Mouse (Mus musculus) retina, postnatal 7 days (tissue): ENCODE results near the gene Stmn3.

Experiments
- DNase-seq: peaks from one replicate; pipeline ENCODE4 v3.0.0-alpha.2; 2012; ENCODE audit warnings: low read depth, low spot score

Gene Stmn3

DNA sequence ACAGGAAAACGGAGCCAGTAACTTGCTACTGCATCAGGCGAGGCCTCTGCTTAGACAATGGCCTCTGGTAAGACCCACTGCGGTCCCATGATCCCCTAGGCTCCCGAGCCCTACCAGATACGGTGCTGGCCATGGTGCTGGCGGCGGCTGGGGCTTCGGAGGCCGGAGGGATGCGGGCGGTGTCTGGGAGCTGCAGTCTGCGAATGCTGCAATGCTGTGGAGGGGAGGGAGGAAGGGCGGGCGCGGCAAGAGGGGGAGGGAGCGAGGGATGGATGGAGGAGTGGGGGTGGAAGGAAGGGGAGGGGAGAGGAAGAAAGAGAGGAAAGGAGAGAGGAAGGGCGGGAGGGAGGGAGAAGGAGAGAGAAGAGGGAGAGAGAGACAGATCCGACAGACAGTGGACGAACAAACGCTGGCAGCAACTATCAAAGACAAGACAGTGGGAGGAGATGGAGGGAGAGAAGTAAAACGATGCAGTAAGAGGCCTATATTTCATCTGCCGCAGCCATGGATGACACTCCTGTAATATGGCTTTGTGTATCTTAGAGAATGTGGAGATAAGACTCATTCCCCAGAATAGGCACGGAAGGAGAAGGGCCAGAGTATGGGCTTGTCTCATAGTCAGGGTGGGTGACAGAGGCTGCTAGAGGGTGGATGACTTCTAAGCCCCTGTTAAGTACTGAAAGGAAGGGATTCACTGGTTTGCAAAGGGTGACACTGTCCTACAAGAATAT lies at the start of gene Stmn3:
Gene Stmn3 (minus strand): TSS at position 421 of the 731 bp plus-strand sequence.
- DNase-seq = no peak

GRCm38 (mm10) chr2:181363946-181364345 lies 49.6 kb upstream of the Stmn3 start:
- DNase-seq = no peak

DNA sequence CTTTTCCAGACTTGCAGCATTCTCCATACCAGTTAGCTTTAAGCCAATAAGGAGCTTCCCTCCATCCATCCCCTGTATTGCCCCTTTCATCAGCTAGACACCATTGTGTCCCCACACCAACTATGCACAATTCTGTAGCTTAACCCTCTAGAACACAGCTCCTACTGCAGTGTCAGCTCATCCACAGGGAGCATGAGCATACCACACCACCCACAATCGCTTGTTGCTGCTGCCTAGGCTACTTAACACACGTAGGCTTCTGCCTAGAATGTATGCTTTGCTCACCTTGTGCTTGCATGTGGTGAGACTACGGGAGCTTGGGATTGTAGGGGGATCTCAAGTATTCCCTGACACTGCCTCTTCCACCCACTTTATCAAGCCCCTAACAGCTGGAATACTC lies 42.5 kb upstream of the Stmn3 start:
- DNase-seq = no peak

GRCm38 (mm10) chr2:181342766-181343165 lies 28.5 kb upstream of the Stmn3 start:
- no peak for DNase-seq

DNA sequence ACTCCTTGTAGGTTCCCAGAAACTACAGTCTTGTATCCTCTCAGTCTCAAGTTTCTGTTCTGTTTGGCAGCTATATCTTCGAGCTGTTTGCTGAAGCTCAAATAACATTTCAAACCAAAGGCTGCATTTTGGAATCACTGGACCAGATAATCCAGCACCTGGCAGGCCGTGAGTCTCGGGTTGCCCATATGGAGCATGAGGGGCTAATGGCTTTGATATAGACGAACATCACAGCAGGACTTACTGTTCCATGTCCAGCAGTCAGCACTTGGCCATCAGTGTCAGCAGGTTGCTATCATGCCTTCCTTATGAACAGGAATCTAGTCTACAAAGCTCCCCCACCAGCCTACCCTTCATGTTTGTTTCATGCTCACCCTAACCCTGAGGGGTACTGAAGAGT lies 26.1 kb upstream of the Stmn3 start:
- no peak for DNase-seq

DNA sequence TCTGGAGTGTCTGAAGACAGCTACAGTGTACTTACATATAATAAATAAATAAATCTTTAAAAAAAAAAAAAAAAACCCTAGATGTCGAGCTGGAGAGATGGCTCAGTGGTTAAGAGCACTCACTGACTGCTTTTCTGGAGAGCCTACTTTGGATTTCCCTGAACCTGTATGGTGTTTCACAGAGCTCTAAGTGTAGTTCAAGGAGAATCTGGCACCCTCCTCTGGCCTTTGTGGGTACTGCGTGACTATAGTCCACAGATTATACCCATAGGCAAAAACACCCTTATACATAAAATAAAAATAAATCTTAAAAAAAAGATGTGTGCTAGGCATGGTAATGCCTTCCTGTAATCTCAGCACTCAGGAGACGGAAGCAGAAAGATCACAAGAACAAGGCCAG lies 19.7 kb upstream of the Stmn3 start:
- DNase-seq = no peak

GRCm38 (mm10) chr2:181332542-181332941 lies 18.2 kb upstream of the Stmn3 start:
- DNase-seq = no peak

DNA sequence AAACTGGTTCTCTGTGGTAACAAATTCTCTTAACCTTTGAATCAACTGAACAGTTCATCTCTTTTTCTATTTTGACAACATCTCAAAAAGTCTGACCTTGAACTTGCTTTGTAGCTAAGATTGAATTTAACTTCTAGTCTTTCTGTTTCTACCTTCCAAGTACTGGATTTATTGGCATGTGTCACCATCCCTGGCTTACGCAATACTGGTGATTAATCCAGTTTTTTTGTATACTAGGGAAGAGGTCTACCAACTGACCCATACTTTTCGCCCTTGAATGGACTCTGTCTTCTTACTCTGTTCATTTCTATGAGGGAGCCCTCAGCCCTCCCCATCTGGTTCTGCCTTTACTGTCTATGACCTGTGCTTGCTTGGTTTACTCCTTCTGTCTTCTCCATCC lies 11.8 kb upstream of the Stmn3 start:
- no peak for DNase-seq

DNA sequence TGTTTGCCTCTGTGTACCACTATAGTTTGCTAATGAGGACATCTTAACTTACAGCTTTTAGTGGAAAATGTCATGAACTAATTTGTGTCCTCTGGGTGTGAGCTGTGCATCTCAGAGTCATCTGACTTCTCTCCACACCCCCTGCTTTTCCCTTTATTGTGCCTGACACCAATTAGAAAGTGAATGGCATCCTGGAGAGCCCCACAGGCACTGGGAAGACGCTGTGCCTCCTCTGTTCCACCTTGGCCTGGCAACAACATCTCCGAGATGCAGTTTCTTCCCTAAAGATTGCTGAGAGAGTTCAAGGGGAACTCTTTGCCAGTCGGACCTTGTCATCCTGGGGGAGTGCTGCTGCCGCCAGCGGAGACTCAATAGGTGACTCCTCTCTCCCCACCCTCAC lies 7.8 kb upstream of the Stmn3 start:
- DNase-seq = no peak

DNA sequence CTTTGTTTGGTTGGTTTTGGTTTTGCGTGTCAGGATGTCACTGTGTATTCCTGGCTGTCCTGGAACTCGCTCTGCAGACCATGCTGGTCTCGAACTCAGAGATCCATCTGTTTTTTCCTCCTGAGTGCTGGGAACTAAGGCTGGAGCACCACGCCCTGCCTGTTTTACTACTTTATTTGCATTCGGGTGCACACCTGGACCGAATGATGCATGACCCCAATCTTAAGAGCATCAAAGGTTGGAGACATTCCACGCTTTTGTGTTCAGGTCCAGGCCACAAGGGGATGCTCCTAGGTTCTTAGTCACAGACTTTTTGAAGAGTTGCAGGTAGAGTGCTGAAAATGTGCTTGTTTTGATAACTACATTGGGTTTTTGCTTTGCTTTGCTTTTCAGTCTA lies 5.8 kb upstream of the Stmn3 start:
- no peak for DNase-seq

DNA sequence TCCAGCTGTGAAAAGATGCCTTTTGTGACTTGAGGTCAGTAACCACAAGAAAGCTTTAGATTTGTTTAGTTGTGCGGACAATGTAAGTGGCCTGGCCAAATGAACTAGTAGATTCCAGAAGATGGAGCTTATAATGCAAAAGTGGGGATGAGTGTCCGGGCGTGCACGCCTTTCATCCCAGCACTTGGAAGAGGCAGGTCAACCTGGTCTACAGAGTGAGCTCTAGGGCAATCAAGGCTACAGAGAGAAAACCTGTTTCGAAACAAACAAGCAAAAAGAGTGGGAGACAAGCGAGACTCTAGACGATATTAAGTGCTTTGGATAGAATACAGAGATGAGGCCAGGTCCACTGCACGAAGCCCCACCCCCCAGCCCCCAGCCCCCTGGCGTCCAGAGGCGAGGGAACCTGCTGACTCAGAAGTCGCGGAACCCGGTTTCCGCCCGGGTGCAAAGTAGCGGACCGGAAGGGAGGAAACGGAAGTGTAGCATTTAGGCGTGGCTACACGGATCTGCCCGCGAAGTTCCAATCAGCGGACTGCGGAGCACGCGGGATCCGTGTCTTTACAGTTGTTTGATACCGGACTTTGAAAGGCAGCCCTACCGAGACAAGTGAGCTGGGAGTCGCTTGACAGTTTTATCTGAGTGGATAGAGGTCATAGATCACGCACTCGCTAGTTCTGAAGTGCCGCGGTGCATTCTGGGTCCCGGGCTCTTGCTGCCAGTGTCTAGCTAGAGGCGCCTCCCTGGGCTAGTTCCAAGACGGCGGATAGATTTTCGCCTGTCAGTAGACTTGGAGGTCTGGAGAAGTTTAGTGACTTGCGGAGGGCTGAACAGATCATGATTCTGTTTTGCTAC lies 5.2 kb upstream of the Stmn3 start, which contains the start of gene Rtel1:
Gene Rtel1 (plus strand): TSS at position 492 of the 855 bp plus-strand sequence.
- DNase-seq = peak; percentile 80

DNA sequence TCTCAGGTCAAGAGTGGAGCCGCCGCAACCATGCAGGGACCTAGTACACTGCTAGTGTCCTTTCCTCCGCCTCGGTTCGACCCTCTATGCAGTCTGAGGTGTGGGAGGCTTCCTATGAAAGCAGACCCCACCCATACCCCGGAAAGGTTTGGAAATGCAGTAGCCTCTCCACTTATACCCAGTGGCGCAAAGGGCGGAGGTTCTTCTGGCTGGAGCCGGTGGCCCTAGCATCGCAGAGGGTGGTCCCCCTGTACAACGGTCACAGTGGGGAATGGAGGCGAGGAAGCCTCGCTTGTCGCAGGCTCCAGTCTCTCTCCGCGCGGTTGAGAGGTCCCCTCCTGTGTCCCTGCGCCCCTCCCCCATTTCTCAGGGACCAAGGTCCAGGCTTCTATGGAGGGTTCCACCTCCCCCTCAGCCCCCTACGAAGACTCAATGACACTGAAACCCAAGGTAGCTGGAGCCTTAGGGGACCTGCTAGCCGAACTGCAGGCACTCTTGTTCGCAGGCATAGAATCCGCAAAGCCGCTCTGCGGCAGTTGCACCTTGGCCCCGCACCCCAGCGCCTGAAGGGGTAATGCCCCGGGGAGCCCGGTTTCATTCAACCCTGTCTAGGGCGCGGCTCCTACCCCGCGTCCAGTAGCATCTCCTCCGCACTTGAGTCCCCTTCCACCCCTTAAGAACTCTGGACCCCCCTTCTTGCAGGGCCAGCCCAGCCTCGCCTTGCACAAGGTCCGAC lies 788 bp downstream of the Stmn3 start:
- no peak for DNase-seq

DNA sequence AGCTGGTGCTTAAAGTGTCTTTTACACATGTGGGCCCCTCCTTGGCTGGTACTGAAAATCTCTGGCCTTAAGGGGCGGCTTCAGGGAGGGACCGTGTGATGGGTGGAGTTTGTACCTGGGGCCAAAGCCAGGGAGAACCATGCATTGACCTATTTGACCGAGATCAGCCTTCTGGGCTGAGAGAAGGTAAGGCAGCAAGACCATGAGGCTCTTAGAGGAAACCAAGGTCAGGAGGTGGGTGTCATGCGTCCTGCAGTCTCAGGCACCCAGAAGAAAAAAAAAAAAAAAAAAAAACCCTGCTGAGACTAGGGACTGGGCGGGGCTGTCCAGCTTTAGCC lies 1.3 kb downstream of the Stmn3 start:
- DNase-seq = no peak

GRCm38 (mm10) chr2:181312435-181312834 lies 1.9 kb downstream of the Stmn3 start:
- DNase-seq = no peak

- DNase-seq = peak; percentile 58
Measured at GRCm38 (mm10) chr2:181307144-181307804, 7.0 kb downstream of the Stmn3 start.

GRCm38 (mm10) chr2:181304944-181305343 lies 9.4 kb downstream of the Stmn3 start:
- no peak for DNase-seq

DNA sequence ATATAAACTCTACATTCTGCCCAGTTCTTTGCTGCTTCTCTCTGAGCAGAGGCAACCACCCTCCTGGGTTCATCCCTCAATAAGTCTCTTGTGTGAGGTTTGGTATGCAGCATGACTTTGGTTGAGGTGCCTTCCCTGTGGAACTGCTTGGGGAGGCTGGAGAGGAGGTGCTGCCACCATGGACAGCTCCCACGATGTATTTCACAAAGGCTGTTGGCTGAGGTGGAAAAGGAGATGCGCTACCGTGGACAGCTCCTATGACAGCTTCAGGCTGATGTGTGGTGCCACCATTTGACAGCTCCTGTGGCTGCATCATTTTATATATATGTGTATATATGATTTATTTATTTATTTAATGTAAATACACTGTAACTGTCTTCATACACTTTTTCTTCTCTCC lies 12.3 kb downstream of the Stmn3 start:
- DNase-seq = no peak

DNA sequence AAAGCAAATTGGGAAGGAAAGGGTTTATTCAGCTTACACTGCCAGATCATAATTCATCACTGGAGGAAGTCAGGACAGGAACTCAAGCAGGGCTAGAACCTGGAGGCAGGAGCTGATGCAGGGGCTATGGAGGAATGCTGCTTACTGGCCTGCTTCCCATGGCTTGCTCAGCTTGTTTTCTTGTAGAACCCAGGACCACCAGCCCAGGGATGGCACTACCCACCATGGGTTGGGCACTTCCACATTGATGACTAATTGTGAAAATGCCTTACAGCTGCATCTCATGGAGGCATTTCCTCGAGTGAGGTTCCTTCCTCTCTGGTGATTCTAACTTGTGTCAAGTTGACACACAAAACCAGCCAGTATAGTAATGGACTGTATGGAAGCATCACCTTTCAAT lies 23.4 kb downstream of the Stmn3 start:
- no peak for DNase-seq

- no peak for DNase-seq
Measured at GRCm38 (mm10) chr2:181288691-181289090, 25.6 kb downstream of the Stmn3 start.

DNA sequence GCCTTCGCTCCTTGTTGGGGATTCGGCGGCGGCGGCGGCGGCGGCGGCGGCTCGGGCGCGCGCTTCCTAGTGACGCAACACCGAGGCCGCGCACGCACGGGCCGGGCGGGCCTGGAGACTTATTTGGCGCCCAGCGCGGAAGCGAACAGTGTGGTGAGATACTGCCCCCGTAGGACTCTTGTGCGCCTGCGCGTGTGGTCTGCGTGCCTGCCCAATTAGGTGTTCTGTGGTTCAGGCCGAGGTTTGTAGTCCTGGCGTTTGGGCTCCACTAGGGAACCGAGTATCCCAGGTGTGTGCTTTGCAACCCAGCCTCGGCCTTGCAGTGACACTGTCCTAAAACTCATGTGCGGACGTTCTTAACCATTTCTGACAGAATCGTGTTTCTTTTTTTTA lies 26.3 kb downstream of the Stmn3 start, which contains the start of gene Gmeb2:
Gene Gmeb2 (minus strand): TSS at position 78 of the 393 bp plus-strand sequence.
- peak; percentile 90 for DNase-seq

DNA sequence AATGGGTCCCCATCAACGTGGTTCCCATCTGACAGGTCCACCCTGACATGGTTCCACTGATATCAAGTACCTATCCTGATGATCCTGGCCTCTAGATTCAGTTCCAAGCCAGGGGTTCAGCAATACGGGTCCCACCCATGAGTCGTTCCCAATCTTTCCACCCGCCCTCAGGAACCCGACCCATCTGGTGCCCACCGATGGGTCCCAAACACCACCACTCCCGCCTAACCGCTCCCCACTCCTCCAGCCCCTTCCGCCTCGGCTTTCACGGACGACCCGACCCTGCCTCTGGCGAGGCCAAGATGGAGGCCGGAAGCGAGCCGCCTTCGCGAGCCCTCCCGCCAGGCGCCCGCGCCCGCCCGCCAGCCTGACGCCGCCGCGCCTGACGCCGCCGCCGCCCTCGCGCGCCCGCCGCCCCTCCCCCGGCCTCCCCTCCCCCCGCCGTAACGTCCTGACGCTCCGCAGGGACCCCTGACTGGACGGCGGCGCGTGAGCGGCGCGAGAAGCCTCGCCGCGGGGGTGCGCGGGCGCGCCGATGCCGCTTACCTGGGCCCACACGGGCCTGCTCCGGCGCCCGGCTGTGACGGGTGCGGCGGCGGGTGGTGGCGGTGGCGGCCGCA lies 26.9 kb downstream of the Stmn3 start:
- DNase-seq = peak; percentile 74
